Mouse (Mus musculus) MEL (cell line): Measurements from ENCODE around the gene Slc25a5.

Source experiments
- CHD1 ChIP-seq: IDR thresholded peaks from 2 replicates; pipeline ENCODE4 v1.6.1; 2012; ENCODE audit warnings: low read depth, mild to moderate bottlenecking, inconsistent platforms, low read length, improper control_type of control experiment
- EP300 ChIP-seq, 2 experiments: IDR thresholded peaks; 2 replicates each; pipeline ENCODE4 v1.6.1; 2011; ENCODE audit warnings: improper control_type of control experiment in 2 of 2, low read length in 2 of 2, low read depth in 1 of 2, mild to moderate bottlenecking in 1 of 2
- GATA1 ChIP-seq: IDR thresholded peaks from 2 replicates; pipeline ENCODE4 v1.6.1; 2011; ENCODE audit warnings: low read depth, low read length, improper control_type of control experiment
- USF1 ChIP-seq: IDR thresholded peaks from 2 replicates; pipeline ENCODE4 v1.6.1; 2014; ENCODE audit warnings: low read depth, mild to moderate bottlenecking, inconsistent platforms, low read length, improper control_type of control experiment, moderate library complexity
- ZC3H11A ChIP-seq: IDR thresholded peaks from 2 replicates; pipeline ENCODE4 v1.6.1; 2012; ENCODE audit warnings: low read depth, mild to moderate bottlenecking, inconsistent platforms, low read length, improper control_type of control experiment

DNA sequence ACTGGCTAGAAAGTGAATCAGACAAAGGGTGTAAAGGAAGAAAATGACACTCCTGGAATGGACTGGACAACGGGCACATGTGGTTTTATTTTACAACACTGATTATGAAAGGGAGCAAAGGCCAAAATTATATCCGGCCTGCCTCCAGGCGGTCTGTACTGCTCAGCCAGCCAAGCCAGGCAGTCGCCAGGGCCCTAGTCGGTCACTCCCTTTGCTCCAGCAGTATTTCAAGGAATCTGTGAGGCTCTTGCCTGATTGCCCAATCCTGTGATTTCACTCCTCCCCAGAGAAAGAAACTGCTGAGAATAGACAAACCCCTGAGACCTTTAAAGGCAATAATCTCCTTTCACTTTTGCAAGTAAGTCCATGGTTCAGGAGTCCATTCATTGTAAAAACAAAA is 8.7 kb downstream of the Slc25a5 start:
- TF ChIP-seq CHD1: no peak
- no peak for TF ChIP-seq USF1
- no peak for TF ChIP-seq GATA1
- TF ChIP-seq ZC3H11A: no peak
- no peak for TF ChIP-seq EP300 (IDR thresholded peaks at IDR 0.05; ENCODE audit: low read depth in 1 of 2, low read length in 2 of 2)
